Mouse (Mus musculus) spleen, postnatal 36 days (tissue): ENCODE results near the gene Usp20.
A peak's percentile ranks its signal among the peaks of the same experiment; 100 is the strongest.

Experiments
- DNase-seq, 2 experiments: peaks; one replicate each; pipeline ENCODE4 v3.0.0; 2022; ENCODE audit warnings: low spot score in 2 of 2, mixed read lengths in 1 of 2

The Usp20 gene

GRCm38 (mm10) chr2:30985111-30986020 lies 3.3 kb downstream of the Usp20 start:
- peak; percentile 31 to 35 for DNase-seq

- no peak for DNase-seq
Observed at GRCm38 (mm10) chr2:30990221-30990620, 8.1 kb downstream of the Usp20 start.

DNA sequence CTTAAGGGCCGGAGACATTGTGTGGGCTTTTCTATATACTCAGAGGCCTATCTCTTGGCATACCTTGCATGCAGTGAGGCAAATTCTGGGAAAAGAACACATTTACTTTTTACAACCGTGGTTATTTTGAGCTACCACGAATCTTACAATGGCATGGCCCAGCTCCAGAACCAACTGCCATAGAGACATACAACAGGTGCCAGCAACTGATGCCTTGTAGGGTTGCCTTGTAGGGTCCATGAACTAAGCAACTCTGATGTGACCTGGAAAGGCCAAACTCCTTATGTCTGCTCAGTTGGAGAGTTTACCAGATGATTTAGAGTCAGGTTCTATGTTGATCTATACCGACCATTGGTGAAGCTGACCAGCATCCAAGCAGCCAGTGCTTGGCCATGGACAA lies 12.8 kb downstream of the Usp20 start:
- DNase-seq = no peak

- DNase-seq = no peak
Observed at GRCm38 (mm10) chr2:30995432-30995996, 13.4 kb downstream of the Usp20 start.

DNA sequence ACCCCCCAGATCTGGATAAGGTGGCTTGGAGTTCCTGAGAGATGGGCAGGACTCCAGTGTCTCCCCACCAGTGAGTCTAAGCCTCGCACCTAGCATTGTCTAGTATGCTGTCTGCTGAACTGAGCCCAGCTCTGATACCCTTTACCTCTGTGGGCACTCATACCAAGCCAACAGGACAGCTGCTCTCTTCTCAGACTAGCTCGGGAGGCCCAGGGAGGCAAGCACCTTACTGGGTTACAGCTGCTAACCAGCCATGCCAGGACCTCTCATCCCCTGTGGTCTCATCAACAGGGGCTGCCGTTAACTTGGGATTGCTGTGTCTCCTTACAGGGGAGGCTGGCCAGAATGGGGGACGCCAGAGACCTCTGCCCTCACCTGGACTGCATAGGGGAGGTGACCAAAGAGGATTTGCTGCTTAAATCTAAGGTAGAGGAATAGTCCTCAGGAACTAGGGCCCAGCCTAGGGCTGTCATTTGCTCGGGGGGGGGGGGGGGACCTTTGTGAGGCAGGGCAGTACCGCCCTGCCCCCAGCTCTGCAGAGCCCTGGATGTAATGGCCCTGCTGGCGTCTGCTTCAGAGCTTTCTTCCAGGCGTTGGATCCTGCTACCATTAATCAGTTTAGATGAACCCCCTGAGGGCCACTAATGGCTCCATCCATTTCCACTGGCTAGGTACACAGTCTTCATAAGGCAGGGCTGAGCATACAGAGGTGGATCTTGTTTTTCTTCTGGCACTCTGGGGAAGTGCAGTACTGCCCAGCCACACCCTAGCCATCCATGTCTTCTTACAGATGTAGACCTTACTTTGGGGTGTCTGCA lies 16.6 kb downstream of the Usp20 start:
- DNase-seq = no peak

DNA sequence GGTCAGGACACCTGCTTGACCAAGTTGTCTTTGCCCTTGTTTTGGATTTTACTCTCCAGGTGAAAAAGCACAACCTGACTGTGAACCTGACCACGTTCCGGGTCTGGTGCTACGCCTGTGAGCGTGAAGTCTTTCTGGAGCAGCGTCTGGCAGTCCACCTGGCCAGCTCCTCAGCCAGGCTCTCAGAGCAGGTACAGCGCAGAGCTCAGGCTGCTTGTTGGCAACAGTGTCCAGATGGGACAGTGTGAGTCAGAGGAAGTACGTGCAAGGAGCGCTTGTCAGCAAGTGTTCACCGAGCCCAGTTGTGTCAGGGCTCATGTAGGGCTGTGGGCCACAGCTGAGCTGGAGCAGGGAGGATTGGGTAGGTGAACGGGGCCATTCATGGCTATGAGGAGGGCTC lies 20.8 kb downstream of the Usp20 start:
- no peak for DNase-seq

DNA sequence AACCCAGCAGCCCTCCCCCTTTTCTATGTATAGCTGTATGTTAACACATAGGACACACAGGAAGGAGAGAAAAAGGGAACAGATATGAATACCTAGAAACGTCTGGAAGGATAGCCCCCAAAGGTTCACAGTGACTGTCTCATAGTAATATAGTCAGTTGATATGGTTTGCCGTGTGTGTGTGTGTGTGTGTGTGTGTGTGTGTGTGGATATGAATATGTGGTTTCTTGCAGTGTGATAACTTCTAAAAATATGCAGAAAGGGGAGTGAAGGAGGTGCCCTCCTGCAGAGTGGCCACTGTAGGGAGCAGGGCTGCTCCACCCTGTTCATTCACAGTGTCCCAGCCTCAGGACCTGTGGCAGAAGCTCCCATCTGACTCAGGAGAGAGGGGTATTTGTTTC lies 23.4 kb downstream of the Usp20 start:
- DNase-seq = no peak

DNA sequence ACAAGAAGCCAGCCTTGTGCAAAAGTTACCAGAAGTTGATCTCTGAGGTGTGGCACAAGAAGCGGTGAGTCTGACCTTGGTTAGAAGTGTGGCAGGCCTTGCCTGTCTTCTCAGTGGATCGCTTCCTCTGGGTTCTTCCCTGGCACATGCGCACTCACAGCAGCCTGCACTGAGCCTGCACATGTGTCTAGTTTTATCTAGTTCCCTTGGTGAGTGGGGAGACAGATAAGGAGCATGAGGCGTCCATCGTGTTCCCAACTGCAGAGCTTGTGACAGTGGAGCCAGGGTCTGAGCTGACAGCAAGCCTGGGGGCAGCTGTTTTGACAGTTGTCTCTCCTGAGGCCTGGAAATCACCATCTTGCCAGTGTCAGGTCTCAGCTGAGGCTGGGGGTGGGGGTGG lies 24.4 kb downstream of the Usp20 start:
- DNase-seq = peak; percentile 58 to 65

DNA sequence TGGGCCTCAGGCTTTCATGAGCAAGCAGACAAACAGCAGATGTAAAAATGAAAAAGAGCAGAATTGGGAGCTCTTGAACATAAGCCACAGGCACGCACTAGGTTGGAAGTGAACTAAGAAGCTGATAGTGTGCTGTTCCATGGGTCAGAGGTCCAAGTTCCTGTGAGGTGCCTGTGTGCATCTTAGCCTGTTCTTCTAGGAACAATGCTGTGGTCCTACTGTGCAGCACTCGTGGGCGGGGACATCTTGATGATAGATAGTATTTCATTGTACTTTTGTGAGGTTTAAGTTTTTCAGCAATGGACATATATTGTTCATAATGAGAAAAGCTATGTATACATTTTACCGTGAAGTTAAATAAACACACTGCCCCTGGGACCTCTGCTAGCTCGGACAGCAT lies 25.1 kb downstream of the Usp20 start:
- DNase-seq = no peak

- DNase-seq = no peak
Observed at GRCm38 (mm10) chr2:31013371-31014120, 31.5 kb downstream of the Usp20 start.

DNA sequence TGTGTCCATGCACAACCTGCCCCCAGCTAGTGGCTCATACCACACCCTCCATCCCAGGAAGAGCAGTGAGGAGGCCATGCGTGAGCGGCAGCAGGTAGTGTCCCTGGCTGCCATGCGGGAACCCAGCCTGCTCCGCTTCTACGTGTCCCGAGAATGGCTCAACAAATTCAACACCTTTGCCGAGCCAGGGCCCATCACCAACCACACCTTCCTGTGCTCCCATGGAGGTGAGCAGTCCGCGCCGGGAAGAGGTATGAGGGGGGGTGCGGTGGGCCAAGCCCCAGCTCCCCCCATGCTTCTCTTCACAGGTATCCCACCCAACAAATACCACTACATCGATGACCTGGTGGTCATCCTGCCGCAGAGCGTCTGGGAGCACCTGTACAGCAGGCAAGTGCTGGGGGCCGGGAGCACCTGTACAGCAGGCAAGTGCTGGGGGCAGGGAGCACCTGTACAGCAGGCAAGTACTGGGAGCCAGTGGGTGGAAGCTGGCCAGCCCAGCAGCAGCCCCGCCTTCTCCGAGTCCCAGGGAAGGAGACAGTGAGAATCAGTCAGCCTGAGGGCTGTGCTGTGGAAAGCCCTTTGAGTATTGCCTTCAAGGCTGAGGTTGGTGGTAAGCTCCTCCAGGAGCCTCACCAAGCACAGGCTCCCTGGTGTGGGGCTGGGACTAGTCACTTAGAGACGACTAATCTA lies 35.7 kb downstream of the Usp20 start:
- DNase-seq = no peak

DNA sequence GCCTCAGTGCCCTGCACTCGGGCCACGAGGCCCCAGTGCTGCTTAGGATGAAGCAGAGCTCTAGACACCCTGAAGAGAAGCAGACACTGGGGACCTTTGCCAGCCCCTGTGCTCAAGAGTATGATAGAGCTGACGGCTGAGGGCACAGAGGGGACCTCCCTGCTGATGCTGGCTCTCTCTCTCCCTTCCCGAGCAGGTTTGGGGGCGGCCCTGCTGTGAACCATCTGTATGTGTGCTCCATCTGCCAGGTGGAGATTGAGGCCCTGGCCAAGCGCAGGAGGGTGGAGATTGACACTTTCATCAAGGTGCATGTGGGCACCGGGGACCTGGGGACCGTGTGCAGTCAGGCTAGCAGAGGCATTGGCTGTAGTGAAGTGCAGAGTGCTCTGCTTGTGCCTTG lies 36.4 kb downstream of the Usp20 start:
- DNase-seq = no peak

GRCm38 (mm10) chr2:31019011-31019410 lies 36.9 kb downstream of the Usp20 start:
- DNase-seq = no peak

GRCm38 (mm10) chr2:31020202-31020601 lies 38.1 kb downstream of the Usp20 start:
- DNase-seq = no peak

GRCm38 (mm10) chr2:31023940-31024339 lies 41.9 kb downstream of the Usp20 start:
- no peak for DNase-seq

DNA sequence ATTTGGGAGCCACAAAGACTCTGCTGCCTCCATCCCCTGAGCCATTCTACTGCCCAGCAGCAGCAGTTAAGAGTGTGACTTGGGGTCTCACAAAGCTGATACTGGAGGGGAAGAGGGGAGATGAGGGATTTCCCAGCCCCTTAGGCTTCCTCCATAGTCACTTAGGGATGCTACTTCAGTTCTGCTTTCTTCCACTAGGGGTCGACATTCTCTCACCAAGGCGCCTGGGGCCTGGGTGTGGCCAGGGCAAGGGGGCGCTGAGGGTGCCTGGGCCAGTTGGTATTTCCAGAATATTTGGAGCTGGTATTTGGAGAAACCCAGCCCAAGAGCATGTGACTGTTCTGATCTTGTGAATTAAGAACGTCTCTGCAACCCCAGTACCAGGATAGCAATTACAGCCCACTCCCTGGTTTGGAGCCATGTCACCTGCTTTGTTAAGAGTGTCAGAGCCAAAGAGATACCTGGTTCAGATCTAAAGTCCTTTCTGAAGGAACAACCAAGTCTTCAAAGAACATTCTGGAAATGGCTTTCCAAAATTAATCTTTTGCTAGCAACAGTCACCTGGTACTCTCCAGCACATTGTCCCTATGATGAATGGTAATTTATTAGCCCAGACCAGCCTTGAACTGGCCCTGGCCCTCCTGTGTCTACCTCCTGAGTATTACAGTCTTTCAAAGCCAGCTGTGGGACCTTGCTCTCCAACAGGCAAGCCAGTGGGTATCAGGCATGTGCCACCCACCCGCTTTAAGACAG lies 42.7 kb downstream of the Usp20 start:
- DNase-seq = peak; percentile 51 to 55

DNA sequence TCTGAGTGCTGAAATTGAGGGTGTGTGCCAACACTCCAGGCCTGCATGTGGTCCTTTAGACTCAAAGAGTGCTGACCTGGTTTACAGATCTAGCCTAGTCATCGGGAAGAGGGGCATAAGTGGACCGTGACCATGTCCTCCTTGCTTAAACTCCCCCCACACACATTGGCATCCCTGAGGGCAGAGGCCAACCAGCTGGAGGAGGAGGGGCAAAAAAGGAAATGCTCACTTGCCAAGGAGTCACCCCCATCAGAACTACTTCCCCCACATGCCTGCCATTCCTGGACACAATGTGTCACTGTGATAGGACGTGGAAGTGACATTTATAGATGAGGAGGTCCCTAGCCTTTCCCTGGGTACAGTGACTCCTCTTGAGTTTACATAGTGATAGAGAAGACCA lies 43.4 kb downstream of the Usp20 start:
- peak in 1 of 2 experiments; percentile 12 for DNase-seq

GRCm38 (mm10) chr2:31026642-31027041 lies 44.6 kb downstream of the Usp20 start:
- DNase-seq = no peak

DNA sequence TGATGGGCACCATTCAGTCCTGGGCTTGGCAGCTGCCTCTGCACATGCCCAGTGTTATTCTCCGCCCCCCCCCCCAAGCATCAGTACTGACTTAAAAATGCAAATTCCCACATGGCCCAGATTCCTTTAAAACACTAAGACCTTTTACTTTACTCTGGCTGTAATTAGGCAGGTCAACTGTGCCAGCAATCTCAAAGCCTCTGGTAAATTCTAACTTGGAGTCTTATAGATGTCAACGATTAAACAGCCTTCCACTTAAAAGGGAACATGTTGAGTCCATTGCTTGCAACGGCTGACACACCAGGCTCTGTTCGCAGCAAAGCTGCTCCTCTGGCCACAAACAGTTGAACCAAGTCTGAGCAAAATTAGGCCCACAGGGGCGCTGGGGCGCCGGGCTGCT lies 49.9 kb downstream of the Usp20 start:
- no peak for DNase-seq

- DNase-seq = peak; percentile 34 to 44
Observed at GRCm38 (mm10) chr2:31036811-31037210, 54.7 kb downstream of the Usp20 start.
